Mouse (Mus musculus): ENCODE measurements around the gene Ntn1. TPM values are rescaled to one million over a fixed set of nuclear protein-coding genes. Genes with fewer than 3 reads are reported as not detected.

The Ntn1 gene
- polyA plus RNA-seq, 1 experiment = not detected

GRCm38 (mm10) chr11:68398891-68399547 is 1.6 kb downstream of the Ntn1 start:
- Histone ChIP-seq H3K27me3 (ENCODE audit: control insufficient read depth) (peaks cover 91% of the 10 kb centered on the region), H3K36me3 (ENCODE audit: control insufficient read depth) (no peaks in the 10 kb centered on the region), H3K4me3 (replicated peaks) (no peak overlapping the region), H3K4me1 (ENCODE audit: control insufficient read depth) (no peaks in the 10 kb centered on the region), H3K9me3 (ENCODE audit: control insufficient read depth, low read length) (no peaks in the 10 kb centered on the region)
- TF ChIP-seq TAL1 (IDR thresholded peaks at IDR 0.05; ENCODE audit: low read length) (no peak), GATA1 (IDR thresholded peaks at IDR 0.05; ENCODE audit: low read length) (no peak)

GRCm38 (mm10) chr11:68395546-68395945 is 5.1 kb downstream of the Ntn1 start:
- Histone ChIP-seq H3K4me3 (replicated peaks) (no peak overlapping the region), H3K36me3 (ENCODE audit: control insufficient read depth) (no peaks in the 10 kb centered on the region), H3K9me3 (ENCODE audit: control insufficient read depth, low read length) (no peaks in the 10 kb centered on the region), H3K4me1 (ENCODE audit: control insufficient read depth) (no peaks in the 10 kb centered on the region), H3K27me3 (ENCODE audit: control insufficient read depth) (peaks cover 94% of the 10 kb centered on the region)
- TF ChIP-seq GATA1 (IDR thresholded peaks at IDR 0.05; ENCODE audit: low read length) (no peak), TAL1 (IDR thresholded peaks at IDR 0.05; ENCODE audit: low read length) (no peak)

- no peak for TF ChIP-seq TAL1 (IDR thresholded peaks at IDR 0.05; ENCODE audit: low read length)
- TF ChIP-seq GATA1 (IDR thresholded peaks at IDR 0.05; ENCODE audit: low read length) = no peak
- no peak overlapping the region for H3K4me3 ChIP-seq (replicated peaks)
- H3K4me1 ChIP-seq (ENCODE audit: control insufficient read depth) = no peaks in the 10 kb centered on the region
These were observed 5.9 kb downstream of the Ntn1 start for GRCm38 (mm10) chr11:68394749-68395148.

GRCm38 (mm10) chr11:68393897-68394490 is 6.6 kb downstream of the Ntn1 start:
- Histone ChIP-seq H3K27me3 (ENCODE audit: control insufficient read depth) (peaks cover 92% of the 10 kb centered on the region), H3K4me1 (ENCODE audit: control insufficient read depth) (no peaks in the 10 kb centered on the region), H3K36me3 (ENCODE audit: control insufficient read depth) (no peaks in the 10 kb centered on the region), H3K9me3 (ENCODE audit: control insufficient read depth, low read length) (no peaks in the 10 kb centered on the region), H3K4me3 (replicated peaks) (no peak overlapping the region)
- TF ChIP-seq TAL1 (IDR thresholded peaks at IDR 0.05; ENCODE audit: low read length) = no peak
- no peak for TF ChIP-seq GATA1 (IDR thresholded peaks at IDR 0.05; ENCODE audit: low read length)

More at GRCm38 (mm10) chr11:68394749-68395148, 5.9 kb downstream of the Ntn1 start:
- Histone ChIP-seq H3K27me3 (ENCODE audit: control insufficient read depth) (peaks cover 92% of the 10 kb centered on the region), H3K36me3 (ENCODE audit: control insufficient read depth) (no peaks in the 10 kb centered on the region), H3K9me3 (ENCODE audit: control insufficient read depth, low read length) (no peaks in the 10 kb centered on the region)

DNA sequence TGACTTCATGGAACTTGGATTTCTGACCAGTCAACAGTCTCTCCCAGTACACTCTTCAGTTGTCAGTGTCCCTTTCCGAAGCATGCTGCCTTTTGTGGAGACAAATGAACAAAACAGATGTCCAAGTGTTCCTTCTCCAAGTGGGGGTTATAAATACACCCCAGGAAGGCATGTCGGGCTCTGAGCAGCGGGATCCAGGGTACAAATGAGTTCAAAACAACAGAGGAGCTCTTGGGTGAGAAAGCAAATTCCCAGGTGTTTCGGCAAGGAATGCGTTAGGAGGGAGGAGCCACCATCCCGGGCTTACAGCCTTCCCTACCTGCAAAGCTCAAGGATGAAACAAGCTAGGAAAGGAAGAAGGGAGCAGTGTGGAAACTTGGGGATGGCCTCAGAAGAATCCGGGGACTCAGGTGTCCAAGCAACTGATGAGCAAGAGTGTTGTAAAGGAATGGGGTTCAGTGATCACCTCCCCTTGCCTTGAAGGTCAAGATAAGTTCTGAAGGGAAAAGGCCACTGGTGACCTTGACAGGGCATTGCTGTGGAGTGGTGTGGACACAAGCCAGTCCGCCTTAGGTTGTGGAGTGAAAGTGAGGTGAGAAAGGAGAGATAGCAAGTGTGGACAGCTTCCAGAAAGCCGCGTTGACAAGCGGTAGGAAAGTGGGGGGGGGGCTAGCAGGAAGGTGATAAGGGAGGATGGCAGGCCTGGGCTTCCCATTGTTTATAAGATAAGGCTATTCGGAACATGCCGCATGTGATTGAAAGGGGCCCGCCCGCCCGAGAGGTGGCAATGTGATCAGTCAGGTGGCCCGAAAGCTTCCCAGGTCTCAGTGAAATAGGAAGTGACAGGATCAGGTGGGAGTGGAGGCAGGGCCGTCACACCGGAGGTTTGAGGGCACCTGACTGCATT is 10.0 kb downstream of the Ntn1 start:
- H3K27me3 ChIP-seq (ENCODE audit: control insufficient read depth) = peaks cover 92% of the 10 kb centered on the region
- H3K4me1 ChIP-seq (ENCODE audit: control insufficient read depth) = no peaks in the 10 kb centered on the region
- no peaks in the 10 kb centered on the region for H3K36me3 ChIP-seq (ENCODE audit: control insufficient read depth)
- H3K9me3 ChIP-seq (ENCODE audit: control insufficient read depth, low read length) = no peaks in the 10 kb centered on the region; the same call in 1 of the 2 replicates
- H3K4me3 ChIP-seq (replicated peaks) = no peak overlapping the region
- no peak for TF ChIP-seq TAL1 (IDR thresholded peaks at IDR 0.05; ENCODE audit: low read length)
- TF ChIP-seq GATA1 (IDR thresholded peaks at IDR 0.05; ENCODE audit: low read length) = no peak

DNA sequence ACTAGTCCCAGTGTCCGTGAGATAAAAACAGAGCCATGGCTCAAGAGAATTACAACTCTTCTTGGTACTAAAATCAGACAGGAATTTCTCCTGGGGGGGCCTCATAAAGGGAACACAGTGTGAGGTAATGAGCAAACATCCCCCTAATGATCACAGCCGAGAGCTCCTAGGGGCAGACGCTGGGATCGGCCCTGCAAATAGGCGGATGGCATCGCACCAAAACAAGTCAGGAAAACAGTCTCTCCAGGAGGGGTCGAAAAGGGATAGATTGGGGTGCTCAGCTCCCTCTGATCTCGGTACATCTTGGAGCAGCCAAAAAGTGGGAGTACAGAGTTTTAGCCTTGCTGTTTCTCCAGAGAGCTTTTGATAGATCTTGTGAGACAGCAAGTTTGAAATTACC is 11.0 kb downstream of the Ntn1 start:
- H3K36me3 ChIP-seq (ENCODE audit: control insufficient read depth) = no peaks in the 10 kb centered on the region
- TF ChIP-seq GATA1 (IDR thresholded peaks at IDR 0.05; ENCODE audit: low read length) (no peak), TAL1 (IDR thresholded peaks at IDR 0.05; ENCODE audit: low read length) (no peak)
- no peaks in the 10 kb centered on the region for H3K4me1 ChIP-seq (ENCODE audit: control insufficient read depth)
- H3K27me3 ChIP-seq (ENCODE audit: control insufficient read depth) = peaks cover 92% of the 10 kb centered on the region
- no peaks in the 10 kb centered on the region; the same call in 1 of the 2 replicates for H3K9me3 ChIP-seq (ENCODE audit: control insufficient read depth, low read length)
- no peak overlapping the region for H3K4me3 ChIP-seq (replicated peaks)

DNA sequence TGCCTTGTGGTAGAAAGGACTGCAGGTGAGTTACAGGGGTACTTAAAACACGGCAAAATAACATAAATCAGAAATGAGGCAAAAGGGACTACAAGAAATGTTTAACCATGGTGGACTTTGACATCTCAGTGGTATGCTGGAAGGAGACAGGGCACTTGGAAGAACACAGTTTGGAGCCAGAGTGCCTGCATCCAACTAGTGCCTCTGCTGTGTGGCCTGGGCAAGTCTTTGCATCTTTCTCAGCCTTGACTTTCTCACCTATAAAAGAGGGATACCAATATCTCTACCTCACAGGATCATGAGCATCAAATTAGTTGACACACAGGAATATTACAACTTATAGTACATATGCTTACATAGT is 12.0 kb downstream of the Ntn1 start:
- Histone ChIP-seq H3K4me3 (replicated peaks) (no peak overlapping the region), H3K4me1 (ENCODE audit: control insufficient read depth) (no peaks in the 10 kb centered on the region), H3K36me3 (ENCODE audit: control insufficient read depth) (no peaks in the 10 kb centered on the region), H3K9me3 (ENCODE audit: control insufficient read depth, low read length) (no peaks in the 10 kb centered on the region; the same call in 1 of the 2 replicates), H3K27me3 (ENCODE audit: control insufficient read depth) (peaks cover 94% of the 10 kb centered on the region)
- TF ChIP-seq GATA1 (IDR thresholded peaks at IDR 0.05; ENCODE audit: low read length) = no peak
- no peak for TF ChIP-seq TAL1 (IDR thresholded peaks at IDR 0.05; ENCODE audit: low read length)

DNA sequence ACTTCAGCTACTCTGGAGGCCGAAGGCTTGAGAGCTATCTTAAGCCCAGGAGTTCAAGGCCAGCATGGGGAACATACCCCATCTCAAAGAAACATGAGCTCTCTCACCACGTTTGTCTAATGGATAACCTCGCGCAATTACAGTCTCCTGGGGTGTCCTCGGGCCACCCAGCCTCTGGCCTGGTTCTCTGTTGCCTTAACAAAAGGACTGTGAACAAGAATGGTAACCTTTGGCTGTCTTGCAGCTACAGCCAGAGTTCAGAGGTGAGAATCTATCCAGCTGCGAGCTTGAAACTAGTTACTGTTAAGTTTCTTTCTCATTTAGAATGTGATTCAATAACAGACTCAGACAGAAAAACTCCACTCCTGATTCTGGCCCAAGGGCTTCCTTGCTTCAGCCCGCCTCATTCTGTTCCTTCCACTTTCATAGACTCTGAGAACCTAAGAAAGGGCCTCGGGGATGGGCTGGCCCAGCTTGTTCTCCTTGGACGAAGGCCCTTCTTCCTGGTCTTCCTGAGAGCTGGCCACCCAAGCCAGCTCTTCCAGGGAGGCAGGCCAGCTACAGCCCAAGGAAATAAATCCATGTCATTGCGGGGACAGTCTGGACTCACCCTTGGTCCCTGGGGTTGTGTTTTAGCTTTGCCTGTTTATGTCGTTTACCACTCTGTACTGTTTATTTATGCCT is 12.5 kb downstream of the Ntn1 start:
- Histone ChIP-seq H3K9me3 (ENCODE audit: control insufficient read depth, low read length) (no peaks in the 10 kb centered on the region; the same call in 1 of the 2 replicates), H3K4me3 (replicated peaks) (no peak overlapping the region), H3K27me3 (ENCODE audit: control insufficient read depth) (peaks cover 98% of the 10 kb centered on the region), H3K36me3 (ENCODE audit: control insufficient read depth) (no peaks in the 10 kb centered on the region), H3K4me1 (ENCODE audit: control insufficient read depth) (no peaks in the 10 kb centered on the region)
- TF ChIP-seq GATA1 (IDR thresholded peaks at IDR 0.05; ENCODE audit: low read length) (no peak), TAL1 (IDR thresholded peaks at IDR 0.05; ENCODE audit: low read length) (no peak)
